Mouse (Mus musculus) urinary bladder, postnatal 25 days (tissue): ENCODE data around the gene Camkmt.

Experiments used
- DNase-seq: peaks from one replicate; pipeline ENCODE4 v3.0.0; 2022; ENCODE audit warnings: low spot score

The Camkmt gene

GRCm38 (mm10) chr17:85372523-85372922, 282.2 kb downstream of the Camkmt start:
- no peak for DNase-seq

DNA sequence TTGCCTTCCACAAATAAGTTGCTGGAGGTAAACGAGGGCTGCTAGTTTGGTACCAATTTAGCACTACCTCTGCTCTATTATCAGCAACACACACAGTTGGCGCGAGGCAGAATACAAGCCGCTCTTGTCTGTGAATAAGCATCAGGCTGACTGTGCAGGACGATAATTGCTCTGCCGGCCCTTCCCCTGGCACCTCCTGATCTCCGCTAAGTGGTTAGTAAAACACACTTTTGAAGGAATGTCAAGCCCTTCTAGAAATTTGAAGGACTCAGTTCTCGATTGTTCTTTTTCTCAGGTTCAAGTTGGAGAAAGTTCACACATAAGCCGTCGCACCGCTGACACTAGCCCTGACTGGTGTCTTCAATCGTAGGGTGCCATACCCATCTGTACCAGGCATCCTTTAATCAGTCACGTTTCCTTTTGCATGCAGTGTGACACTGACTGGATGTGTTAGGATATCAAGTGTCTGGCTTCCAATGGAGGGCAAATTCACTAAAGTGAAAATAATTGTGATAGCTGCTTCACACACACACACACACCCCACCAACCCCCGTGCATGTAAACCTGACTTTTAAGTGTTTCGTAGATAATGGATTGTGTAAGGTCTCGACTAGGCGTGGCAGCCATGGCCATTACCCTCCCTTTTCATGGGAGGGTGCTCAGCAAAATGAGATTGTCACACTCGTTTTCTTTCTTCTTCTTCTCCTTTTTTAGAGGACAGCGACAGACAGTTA, 283.9 kb downstream of the Camkmt start:
- DNase-seq = no peak

DNA sequence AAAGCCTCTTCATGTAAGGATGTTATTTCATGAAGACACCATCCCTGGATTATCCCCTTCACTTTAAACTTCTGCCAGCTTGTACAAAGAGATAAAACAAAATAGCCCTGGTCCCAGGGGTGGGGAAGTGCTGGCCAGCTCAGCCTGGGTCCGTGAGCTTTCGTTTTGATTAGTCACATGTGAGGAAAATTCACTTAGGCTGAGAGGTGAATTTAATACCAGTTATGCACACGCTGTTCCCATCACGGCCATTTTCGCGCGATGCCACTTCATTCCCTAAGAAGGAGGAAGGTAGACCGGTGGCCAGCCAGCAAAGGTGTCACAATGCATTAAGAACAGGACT, 284.5 kb downstream of the Camkmt start:
- DNase-seq = no peak

DNA sequence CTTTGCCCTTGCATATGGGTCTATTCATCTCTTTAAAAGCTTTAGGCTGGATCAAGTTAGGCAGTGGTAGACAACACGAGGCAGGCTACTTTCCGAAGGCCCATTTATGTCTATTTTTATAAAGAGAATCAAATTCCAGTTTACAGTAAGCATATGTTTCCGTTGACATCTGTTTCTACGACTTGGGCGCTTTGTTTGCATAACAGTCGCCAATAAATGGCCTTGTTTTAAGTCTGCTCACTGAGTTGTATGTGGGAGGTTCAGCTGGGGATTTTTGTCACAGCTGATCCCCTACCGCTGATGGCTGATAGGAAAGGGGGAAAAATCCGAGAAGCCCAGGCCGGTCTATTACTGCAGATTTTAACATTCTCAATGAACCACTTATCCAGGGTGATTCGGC, 285.2 kb downstream of the Camkmt start:
- no peak for DNase-seq

DNA sequence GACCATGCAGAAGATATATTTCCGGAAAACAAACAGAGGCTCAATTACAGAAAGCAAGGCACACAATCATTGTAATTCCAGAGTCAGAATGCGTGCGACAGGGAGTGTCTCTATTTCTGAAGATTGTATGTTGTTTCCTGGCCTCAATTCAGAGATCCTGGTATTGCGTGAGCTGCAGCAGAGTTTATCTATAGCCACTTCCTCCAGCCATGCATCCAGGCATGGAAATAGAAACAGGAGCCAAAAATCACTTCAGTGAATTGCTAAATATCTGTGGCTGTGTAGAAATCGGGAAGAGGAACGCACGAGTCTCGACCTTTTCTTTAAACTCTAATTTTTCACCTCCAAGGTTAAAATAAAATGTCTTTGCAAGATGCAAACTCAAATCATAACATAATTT, 287.1 kb downstream of the Camkmt start:
- DNase-seq = no peak

GRCm38 (mm10) chr17:85379101-85379500, 288.7 kb downstream of the Camkmt start:
- no peak for DNase-seq

DNA sequence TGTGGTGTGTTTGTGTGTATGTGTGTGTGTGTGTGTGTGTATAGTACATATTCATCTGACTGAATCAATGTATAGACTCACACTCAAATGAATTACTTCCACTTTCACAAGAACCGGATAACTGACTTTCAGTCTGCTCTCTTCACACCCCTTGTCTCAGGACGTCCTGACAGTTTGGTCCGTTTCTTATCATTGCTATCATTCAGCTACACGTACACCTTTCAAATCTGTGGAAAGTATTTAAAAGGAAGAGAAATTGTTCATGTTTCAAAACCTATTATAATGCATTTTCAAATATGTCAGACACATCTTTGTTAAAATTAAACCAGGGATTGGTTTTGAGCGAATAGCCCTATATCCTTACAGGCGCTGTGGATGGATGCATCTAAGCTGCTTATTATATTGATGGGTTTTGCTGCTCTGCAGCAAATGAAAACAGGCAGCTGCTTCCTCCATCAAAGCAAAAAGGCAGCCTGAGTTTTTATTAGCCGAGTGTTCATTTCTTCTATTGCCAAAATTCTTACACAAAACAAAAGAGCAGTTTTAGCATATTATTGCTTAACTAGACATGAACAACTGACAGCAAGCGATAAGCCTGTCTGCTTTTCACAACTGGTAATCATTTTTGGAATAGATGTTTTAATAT, 291.3 kb downstream of the Camkmt start:
- DNase-seq = no peak

GRCm38 (mm10) chr17:85382344-85382743, 292.0 kb downstream of the Camkmt start:
- DNase-seq = no peak

- no peak for DNase-seq
Measured at GRCm38 (mm10) chr17:85382906-85383305, 292.6 kb downstream of the Camkmt start.

GRCm38 (mm10) chr17:85393091-85393890, 302.9 kb downstream of the Camkmt start:
- no peak for DNase-seq

- DNase-seq = no peak
Measured at GRCm38 (mm10) chr17:85393891-85394321, 303.6 kb downstream of the Camkmt start.

DNA sequence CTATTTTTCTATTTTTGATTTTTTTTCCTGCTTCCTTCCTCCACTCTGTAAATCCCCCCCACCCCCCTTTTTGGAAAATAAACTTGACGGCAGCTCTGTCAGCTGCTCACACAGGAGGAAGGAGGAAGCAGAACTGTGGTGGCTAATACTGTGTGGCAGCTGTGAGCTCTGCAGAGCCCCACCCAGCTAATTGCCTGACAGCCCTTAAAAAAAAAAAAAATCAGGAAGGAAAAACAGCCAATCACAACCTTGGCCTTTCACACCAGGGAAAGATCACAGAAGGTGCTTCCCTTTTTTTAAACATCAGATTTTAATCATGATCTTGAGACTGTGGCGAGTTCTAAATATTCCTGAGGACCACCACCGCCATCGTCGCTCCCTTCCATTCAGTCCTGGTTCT, 305.1 kb downstream of the Camkmt start:
- DNase-seq = no peak

GRCm38 (mm10) chr17:85400751-85401150, 310.4 kb downstream of the Camkmt start:
- no peak for DNase-seq

GRCm38 (mm10) chr17:85405161-85405560, 314.8 kb downstream of the Camkmt start:
- no peak for DNase-seq

DNA sequence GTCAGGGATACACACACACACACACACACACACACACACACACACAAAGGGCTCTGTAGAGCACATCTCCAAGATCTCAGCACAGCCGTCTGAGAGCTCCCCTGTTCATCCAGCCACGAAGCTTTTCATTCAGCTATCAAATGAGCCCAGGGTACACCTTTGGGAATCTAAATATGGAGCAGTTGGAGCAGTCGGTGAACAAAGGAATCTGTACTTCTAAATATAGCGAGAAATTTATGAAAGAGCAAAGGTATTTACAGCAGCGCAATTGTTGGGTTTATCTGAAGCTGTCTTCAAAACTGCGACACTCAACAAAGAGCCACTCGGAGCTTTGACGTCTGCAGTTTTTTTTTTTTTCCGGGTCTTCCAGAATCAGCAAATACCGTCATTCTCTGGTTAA, 315.8 kb downstream of the Camkmt start:
- no peak for DNase-seq

DNA sequence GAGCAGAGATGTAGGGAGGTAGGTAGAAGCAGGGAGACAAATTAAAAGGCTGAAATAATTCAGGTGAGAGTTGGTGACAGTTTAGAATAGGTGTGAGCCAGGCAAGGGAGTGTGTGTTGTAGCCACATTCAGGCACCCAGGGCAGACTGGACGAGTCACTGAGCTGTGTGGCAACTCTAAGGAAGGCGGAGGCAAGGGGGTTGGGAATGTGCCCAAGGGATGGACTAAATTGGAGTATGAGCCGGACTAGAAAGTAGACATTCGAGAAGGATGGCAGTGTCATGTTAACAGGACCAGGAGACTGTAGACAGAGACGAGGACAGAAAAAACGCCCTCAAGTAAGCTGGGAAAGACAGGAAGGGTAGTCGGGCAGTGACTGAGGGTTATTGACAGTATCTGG, 338.5 kb downstream of the Camkmt start:
- no peak for DNase-seq

- no peak for DNase-seq
Measured at GRCm38 (mm10) chr17:85432923-85433322, 342.6 kb downstream of the Camkmt start.

DNA sequence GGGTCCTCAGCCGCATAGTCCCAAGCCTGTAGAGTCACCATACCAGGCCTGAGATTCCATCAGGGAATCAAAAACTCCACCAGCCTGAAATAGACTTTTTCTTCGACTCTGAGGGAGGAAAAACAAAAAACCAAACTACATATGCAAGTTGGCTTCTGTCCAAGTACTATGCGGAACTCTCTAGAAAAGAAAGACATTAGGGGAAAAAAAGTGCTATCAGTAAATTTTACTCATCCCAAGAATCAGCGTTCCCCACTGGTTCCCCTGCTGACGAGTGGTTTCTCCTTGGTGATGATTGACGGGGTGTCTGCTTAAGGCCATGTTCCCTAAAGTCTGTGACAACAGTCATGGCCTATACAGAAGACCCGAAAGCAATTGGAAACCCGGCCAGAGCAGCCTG, 352.7 kb downstream of the Camkmt start:
- no peak for DNase-seq

DNA sequence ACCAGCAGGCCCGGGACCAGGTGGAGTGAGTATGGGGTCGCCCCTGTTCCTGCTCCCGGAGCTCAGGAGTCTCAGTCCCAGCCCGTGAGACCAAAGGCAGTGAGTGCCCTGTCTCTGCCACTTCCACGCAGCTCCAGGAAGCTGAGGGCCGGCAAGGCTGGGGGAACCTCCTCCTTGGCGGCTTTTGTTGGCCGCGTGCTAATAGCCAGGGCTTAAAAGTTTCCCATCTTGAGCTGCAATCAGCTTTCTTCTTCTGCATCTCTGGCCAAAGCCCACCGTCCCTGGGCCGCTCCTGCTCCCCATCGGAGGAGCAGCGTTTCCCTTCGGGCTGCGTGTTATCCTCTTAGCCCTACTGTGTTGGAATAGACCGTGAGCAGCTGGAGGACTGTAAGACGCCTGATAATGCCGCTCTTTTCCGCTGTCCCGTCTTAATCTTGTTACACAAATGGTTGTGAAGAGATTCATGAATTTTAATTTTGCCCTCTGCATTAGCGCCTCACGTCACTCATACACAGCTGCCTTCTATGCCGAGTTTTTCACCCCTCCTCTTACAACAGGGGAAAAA, 364.1 kb downstream of the Camkmt start:
- DNase-seq = no peak

DNA sequence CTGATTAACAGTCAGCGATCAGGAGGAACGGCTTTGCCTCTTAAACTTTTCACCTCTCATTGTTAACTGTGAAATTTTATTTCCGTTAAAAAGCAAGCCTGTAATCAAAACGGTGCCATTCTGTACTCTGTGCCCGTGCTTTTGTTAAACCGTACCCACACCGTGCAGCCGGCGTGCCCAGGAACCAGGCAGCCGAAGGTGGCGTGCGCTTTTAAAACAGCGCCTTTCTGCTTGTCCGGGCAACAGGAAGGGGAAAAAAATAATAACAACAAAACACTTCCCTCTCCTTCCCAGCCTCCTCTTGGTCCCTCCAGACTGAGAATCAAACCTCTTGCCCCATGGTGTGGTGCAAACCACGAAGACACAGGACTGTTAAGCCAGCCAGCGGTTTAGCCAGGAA, 364.7 kb downstream of the Camkmt start:
- DNase-seq = no peak

DNA sequence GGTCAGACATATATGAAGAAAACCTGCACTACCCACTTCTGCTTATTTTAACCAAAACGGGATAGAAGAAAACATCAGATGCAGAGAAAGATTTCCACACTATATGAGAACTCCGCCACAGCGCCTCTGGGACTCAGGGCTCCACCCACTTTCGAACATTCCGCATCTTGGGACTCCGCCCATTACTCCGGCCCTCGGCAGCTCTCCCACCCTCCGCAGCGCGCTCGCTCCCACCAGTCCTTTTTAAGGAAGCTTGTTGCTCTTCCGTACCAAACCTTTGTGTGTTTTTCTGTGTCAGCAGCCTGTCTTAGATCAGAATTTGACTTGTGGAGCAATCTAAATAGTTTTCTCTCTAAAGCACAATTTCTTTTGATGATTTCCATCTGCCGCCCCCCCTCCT, 367.7 kb downstream of the Camkmt start:
- DNase-seq = no peak

- no peak for DNase-seq
Measured at GRCm38 (mm10) chr17:85458589-85458988, 368.2 kb downstream of the Camkmt start.

DNA sequence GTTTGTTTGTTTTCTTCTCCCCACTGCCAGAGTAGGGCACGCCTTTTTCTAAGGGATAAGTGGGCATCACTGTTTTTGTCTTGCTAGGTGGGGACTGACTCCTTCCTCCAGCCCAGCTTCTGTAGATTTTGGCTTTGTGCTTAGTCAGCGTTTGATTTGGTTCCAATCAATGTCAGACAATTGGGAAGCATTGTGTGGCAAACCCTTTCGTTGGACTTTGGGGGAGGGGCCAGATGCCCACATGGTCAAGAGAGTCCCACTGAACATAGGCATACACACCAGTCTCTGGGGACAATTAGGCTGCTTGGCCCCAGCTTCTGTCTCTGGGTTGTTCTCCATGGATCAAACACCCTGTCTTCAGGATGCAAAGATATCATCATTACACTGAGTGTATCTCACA, 371.2 kb downstream of the Camkmt start:
- DNase-seq = no peak
